Mouse (Mus musculus): ENCODE data around the gene Arfgef2.

- TF ChIP-seq CTCF (conservative IDR thresholded peaks at IDR 0.05 in 1 of 2, IDR thresholded peaks at IDR 0.05 in 1 of 2; ENCODE audit: low read depth in 2 of 2, low read length in 2 of 2) (no peak), POLR2A (IDR thresholded peaks at IDR 0.05; ENCODE audit: low read depth, low read length) (no peak), ZMIZ1 (IDR thresholded peaks at IDR 0.05; ENCODE audit: low read depth, low read length) (no peak), RAD21 (IDR thresholded peaks at IDR 0.05; ENCODE audit: low read depth, low read length) (no peak)
Observed at GRCm38 (mm10) chr2:166870899-166871298, 65.5 kb downstream of the Arfgef2 start.
